Mouse (Mus musculus): ENCODE data around the gene Fam193b. TPM values are rescaled to one million over a fixed set of nuclear protein-coding genes. Genes with fewer than 3 reads are reported as not detected.

The Fam193b gene
- polyA plus RNA-seq, 1 experiment = 97.9 TPM

DNA sequence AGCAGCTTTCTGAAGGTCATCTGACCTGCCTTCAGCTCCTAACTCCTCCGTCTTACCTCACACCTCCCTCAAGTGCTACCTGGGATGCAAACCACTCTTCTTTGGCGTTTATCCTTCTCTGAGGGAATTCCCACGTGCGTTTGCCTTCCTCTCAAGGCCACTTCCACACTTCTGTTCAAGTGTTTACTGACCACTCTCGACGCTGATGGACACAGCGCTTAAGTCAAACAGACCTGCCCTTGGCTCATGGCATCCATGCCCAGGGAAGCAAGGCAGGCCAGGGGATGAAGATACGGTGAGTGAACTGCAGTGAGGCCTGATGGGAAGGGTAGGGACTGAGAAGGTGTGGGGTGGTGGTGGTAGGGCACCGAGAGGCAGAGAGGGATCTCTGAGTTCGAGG lies 70.3 kb downstream of the Fam193b start:
- no peak for DNase-seq (ENCODE audit: low spot score)

DNA sequence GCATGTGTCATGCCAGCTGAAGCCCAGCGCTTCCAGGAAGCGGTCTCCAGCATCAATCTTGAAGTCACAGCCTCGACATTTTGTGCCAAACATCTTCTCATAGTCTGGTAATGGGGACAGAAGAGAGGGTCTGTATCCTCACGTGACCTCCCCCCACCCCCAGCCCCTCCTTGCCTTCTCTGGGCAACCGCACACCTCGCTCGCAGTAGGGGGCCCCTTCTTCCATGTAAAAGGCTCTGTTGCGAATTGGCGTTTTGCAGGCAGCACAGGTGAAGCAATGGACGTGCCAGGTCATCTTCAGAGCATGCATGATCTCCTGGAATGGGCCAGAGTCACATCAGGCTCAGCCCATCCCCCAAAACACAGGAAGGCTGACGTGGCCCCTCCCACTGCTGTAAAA lies 72.0 kb downstream of the Fam193b start:
- DNase-seq (ENCODE audit: low spot score) = no peak

DNA sequence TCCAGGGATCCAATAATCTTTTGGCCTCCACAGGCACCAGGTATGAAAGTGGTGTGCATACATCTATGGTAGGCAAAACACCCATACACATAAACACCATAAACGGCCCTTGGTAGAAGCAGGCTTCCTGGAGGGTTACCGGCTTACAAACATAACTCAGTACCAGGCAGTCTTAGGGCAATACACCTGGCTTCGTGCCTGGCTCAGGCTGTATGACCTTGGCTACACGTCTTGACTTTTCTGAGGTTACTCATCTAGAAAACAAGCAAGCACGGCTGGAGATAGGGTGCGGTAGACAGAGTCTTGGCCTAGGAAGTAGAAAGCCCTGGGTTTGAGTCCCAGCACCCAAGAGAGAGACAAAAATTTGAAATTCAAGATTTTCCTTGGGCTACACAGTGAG lies 74.3 kb downstream of the Fam193b start:
- DNase-seq (ENCODE audit: low spot score) = no peak

DNA sequence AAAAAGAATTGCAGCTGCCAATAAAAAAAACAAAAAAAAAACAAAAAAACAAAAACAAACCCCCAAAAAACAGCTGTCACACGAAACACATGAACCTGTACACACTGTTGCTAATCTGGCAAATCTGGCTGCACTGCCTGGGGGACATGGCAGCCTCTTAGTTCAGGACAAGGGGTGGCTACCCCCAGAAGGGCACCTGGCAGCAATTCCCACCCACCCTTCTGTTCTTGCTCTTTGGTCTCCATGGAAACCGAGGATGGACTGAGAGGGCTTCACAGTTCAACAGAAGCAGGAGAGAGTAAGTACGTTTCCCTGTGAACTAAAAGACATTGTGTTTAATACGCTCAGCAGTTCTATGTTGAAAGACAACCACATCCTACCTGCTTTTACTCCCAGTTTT lies 75.2 kb downstream of the Fam193b start:
- DNase-seq (ENCODE audit: low spot score) = no peak

DNA sequence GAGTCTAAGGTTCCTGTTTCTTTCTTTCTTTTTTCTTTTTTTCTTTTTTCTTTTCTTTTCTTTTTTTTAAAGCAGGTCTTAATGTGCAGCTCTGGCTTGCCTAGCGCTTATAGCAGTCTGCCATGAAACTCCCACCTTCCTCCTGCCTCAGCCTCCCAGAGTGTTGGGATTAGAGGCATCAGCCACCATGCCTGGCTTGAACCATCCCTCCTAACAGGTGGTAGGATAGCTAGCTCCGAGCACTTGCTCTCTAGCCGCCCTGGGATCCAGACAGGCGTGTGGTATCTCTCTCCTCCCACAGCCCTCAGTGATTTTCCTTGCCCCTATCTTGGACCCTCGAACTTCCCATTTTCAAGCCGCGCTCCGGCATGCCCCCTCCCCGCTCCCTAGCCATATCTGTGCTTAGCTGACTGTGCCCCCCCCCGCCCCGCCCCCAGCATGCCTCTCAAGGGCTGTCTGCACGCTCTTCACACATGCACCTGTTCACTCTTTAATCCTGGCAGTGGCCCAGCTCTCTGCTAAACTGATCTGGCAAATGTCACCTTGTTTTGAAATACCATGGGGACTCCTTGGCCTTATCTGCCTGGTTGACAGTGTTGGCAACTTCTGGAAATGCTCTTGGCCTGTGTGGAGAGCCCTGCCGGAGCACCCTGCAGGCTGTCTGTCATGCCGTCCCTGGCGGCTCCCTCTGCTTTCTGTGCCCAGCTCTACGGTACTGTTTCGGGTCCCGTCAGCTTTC lies 75.9 kb downstream of the Fam193b start:
- DNase-seq (ENCODE audit: low spot score) = no peak

DNA sequence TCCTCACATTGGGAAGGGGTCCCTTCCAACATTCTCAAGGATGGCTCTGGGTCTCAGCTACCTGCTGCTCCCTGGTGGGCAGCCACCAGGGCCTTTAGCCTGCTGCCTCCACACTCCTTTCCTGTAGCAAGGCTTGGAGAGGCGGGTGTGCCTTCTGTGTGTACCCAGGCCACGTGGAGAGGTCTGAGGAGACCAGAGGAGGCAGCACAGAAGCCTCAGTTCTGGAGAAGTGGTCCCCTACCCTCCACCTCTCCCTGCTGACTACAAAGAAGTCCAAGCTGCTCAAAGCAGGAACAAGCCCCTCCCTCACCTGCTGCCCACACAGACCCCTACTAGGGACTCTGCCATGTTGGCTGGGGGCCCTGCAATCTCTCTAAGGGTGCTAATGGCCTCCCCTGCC lies 76.7 kb downstream of the Fam193b start:
- no peak for DNase-seq (ENCODE audit: low spot score)

Other genes starting within 250 kb of the Fam193b start
- 100.0 and 134 TPM in 2 replicates for gene Rab24, start 249.2 kb downstream of the Fam193b start, polyA plus RNA-seq (2012; rRNA removed)
- 1.3 and 1.9 TPM in 2 replicates for gene Mxd3, start 241.3 kb downstream of the Fam193b start, polyA plus RNA-seq (2012; rRNA removed)
- gene Lman2, start 208.3 kb downstream of the Fam193b start, polyA plus RNA-seq (2012; rRNA removed) = 67.3 and 72.5 TPM in 2 replicates
- 2.0 and 2.7 TPM in 2 replicates for gene Rgs14, start 201.4 kb downstream of the Fam193b start, polyA plus RNA-seq (2012; rRNA removed)
- gene Slc34a1, start 172.9 kb downstream of the Fam193b start, polyA plus RNA-seq (2012; rRNA removed) = 0.44 and 0.52 TPM in 2 replicates
- gene Pfn3, start 155.9 kb downstream of the Fam193b start, polyA plus RNA-seq (2012; rRNA removed) = not detected in 2 replicates
- 0.06 and 0.07 TPM in 2 replicates for gene F12, start 144.3 kb downstream of the Fam193b start, polyA plus RNA-seq (2012; rRNA removed)
- gene Grk6, start 126.0 kb downstream of the Fam193b start, polyA plus RNA-seq (2012; rRNA removed) = 37.4 and 42.4 TPM in 2 replicates
- gene Prr7, start 106.9 kb downstream of the Fam193b start, polyA plus RNA-seq (2012; rRNA removed) = 3.5 and 3.8 TPM in 2 replicates
- gene Dbn1, start 83.0 kb downstream of the Fam193b start, polyA plus RNA-seq (2012; rRNA removed) = 43.0 and 45.3 TPM in 2 replicates
- 382 and 383 TPM in 2 replicates for gene Pdlim7, start 57.4 kb downstream of the Fam193b start, polyA plus RNA-seq (2012; rRNA removed)
- gene Dok3, start 41.8 kb downstream of the Fam193b start, polyA plus RNA-seq (2012; rRNA removed) = 5.1 and 6.9 TPM in 2 replicates
- gene Ddx41, start 34.5 kb downstream of the Fam193b start, polyA plus RNA-seq (2012; rRNA removed) = 45.1 and 51.6 TPM in 2 replicates
- gene Tmed9, start 2.6 kb upstream of the Fam193b start, polyA plus RNA-seq (2012; rRNA removed) = 136 and 157 TPM in 2 replicates
- 17.7 and 22.1 TPM in 2 replicates for gene B4galt7, start 28.8 kb upstream of the Fam193b start, polyA plus RNA-seq (2012; rRNA removed)
- 44.0 and 46.8 TPM in 2 replicates for gene Caml, start 51.9 kb upstream of the Fam193b start, polyA plus RNA-seq (2012; rRNA removed)
- gene Ddx46, start 63.9 kb upstream of the Fam193b start, polyA plus RNA-seq (2012; rRNA removed) = 33.9 and 35.8 TPM in 2 replicates
- gene B230219D22Rik, start 122.0 kb upstream of the Fam193b start, polyA plus RNA-seq (2012; rRNA removed) = 66.3 and 72.9 TPM in 2 replicates
- 47.4 and 47.8 TPM in 2 replicates for gene Txndc15, start 143.5 kb upstream of the Fam193b start, polyA plus RNA-seq (2012; rRNA removed)
- gene Pcbd2, start 156.2 kb upstream of the Fam193b start, polyA plus RNA-seq (2012; rRNA removed) = 66.6 and 70.3 TPM in 2 replicates
- 0.22 and 0.32 TPM in 2 replicates for gene Catsper3, start 213.4 kb upstream of the Fam193b start, polyA plus RNA-seq (2012; rRNA removed)